Mouse (Mus musculus) liver, adult (tissue): ENCODE data around the gene Slc25a30.
A peak's percentile ranks its signal among the peaks of the same experiment; 100 is the strongest.

Source experiments
- GATA4 ChIP-seq: IDR thresholded peaks from 2 replicates; pipeline ENCODE4 v1.6.1; 2014; ENCODE audit warnings: mild to moderate bottlenecking, low read length; ENCODE audit not compliant: insufficient replicate concordance

Gene Slc25a30

GRCm38 (mm10) chr14:75786868-75787793 lies at the start of gene Slc25a30:
Gene Slc25a30 (minus strand): TSS chr14:75787037.
- peak; percentile 23; the same call in 1 of the 2 replicates for TF ChIP-seq GATA4

- TF ChIP-seq GATA4 = no peak
Observed at GRCm38 (mm10) chr14:75836579-75836978, 49.7 kb upstream of the Slc25a30 start.

GRCm38 (mm10) chr14:75834739-75835381 lies 48.0 kb upstream of the Slc25a30 start:
- TF ChIP-seq GATA4 = no peak

- TF ChIP-seq GATA4 = peak; percentile 4; the same call in 1 of the 2 replicates
Observed at GRCm38 (mm10) chr14:75834251-75834738, 47.5 kb upstream of the Slc25a30 start.

GRCm38 (mm10) chr14:75833546-75834250 lies 46.9 kb upstream of the Slc25a30 start:
- peak; percentile 83; the same call in 1 of the 2 replicates for TF ChIP-seq GATA4

- TF ChIP-seq GATA4 = no peak
Observed at GRCm38 (mm10) chr14:75832982-75833381, 46.1 kb upstream of the Slc25a30 start.

- no peak for TF ChIP-seq GATA4
Observed at GRCm38 (mm10) chr14:75832031-75832430, 45.2 kb upstream of the Slc25a30 start.

GRCm38 (mm10) chr14:75828866-75829806 lies 42.3 kb upstream of the Slc25a30 start:
- peak; percentile 70; the same call in 1 of the 2 replicates for TF ChIP-seq GATA4

- TF ChIP-seq GATA4 = no peak
Observed at GRCm38 (mm10) chr14:75828221-75828620, 41.4 kb upstream of the Slc25a30 start.

- TF ChIP-seq GATA4 = no peak
Observed at GRCm38 (mm10) chr14:75826851-75827410, 40.1 kb upstream of the Slc25a30 start.

GRCm38 (mm10) chr14:75820007-75820406 lies 33.2 kb upstream of the Slc25a30 start:
- no peak for TF ChIP-seq GATA4

- no peak for TF ChIP-seq GATA4
Observed at GRCm38 (mm10) chr14:75819341-75819740, 32.5 kb upstream of the Slc25a30 start.

GRCm38 (mm10) chr14:75818528-75818927 lies 31.7 kb upstream of the Slc25a30 start:
- TF ChIP-seq GATA4 = no peak

GRCm38 (mm10) chr14:75809931-75810330 lies 23.1 kb upstream of the Slc25a30 start:
- TF ChIP-seq GATA4 = no peak
